Comparison of ENCODE assay signal across 23 mouse cellular contexts in genomic region chr16:28374790-28375189, GRCm38 (mm10).
A peak's percentile ranks its signal among the peaks of the same experiment; 100 is the strongest.
DNase-seq lines count a peak whose midpoint lies in the region; ATAC-seq and TF ChIP-seq lines count a peak whose summit lies in the region.
"Had no signal": no experiment of that assay in that cellular context is flagged by ENCODE, and none has a peak within 500 bp of the region (broad histone marks: within the 10 kb centered on the region; RNA-seq: fewer than 3 reads in every experiment).

No protein-coding gene starts in this region.

- TF ChIP-seq CTCF in forebrain, postnatal 0 days (IDR thresholded peaks at IDR 0.05; ENCODE audit: low read depth): no peak

- no peaks in the 10 kb centered on the region for H3K4me1 ChIP-seq in forebrain, embryonic 15.5 days
- H3K4me1 ChIP-seq in forebrain, embryonic 10.5 days: no peaks in the 10 kb centered on the region
- H3K4me1 ChIP-seq in forebrain, postnatal 0 days (ENCODE audit: insufficient read depth): 0 out of 2 replicates have a peak, but pooled peaks cover 4% of the 10 kb centered on the region
- no peaks in the 10 kb centered on the region for H3K4me1 ChIP-seq in forebrain, embryonic 11.5 days (replicated peaks; ENCODE audit: control insufficient read depth, insufficient read depth, low read length)
- H3K4me1 ChIP-seq: embryonic facial prominence, embryonic 10.5 days; embryonic facial prominence, embryonic 12.5 days; forebrain, embryonic 13.5 days had no signal

- no peaks in the 10 kb centered on the region for H3K27me3 ChIP-seq in forebrain, embryonic 15.5 days
- no peaks in the 10 kb centered on the region for H3K27me3 ChIP-seq in forebrain, embryonic 10.5 days (ENCODE audit: poor library complexity, severe bottlenecking)
- H3K27me3 ChIP-seq in forebrain, postnatal 0 days (ENCODE audit: insufficient read depth, low read length): no peaks in the 10 kb centered on the region
- no peaks in the 10 kb centered on the region for H3K27me3 ChIP-seq in forebrain, embryonic 11.5 days (ENCODE audit: control insufficient read depth, insufficient read depth, low read length)
- H3K27me3 ChIP-seq: CH12.LX; embryonic facial prominence, embryonic 12.5 days; forebrain, embryonic 13.5 days; Patski had no signal

- ATAC-seq in forebrain, embryonic 15.5 days (replicated peaks): 0 out of 2 replicates have a peak, but pooled peaks have one; percentile 6
- ATAC-seq in forebrain, postnatal 0 days: peak; percentile 68
- no peak for ATAC-seq in forebrain, embryonic 11.5 days (replicated peaks; ENCODE audit: low FRiP score)
- ATAC-seq: activated CD4-positive, CD25-positive, alpha-beta regulatory T cell, adult 4 months; CD4-positive, CD25-positive, alpha-beta regulatory T cell, adult 4 months; forebrain, embryonic 13.5 days; Patski had no signal

- no peaks in the 10 kb centered on the region for H3K36me3 ChIP-seq in forebrain, embryonic 15.5 days
- H3K36me3 ChIP-seq in forebrain, embryonic 10.5 days (replicated peaks): no peaks in the 10 kb centered on the region
- no peaks in the 10 kb centered on the region for H3K36me3 ChIP-seq in forebrain, postnatal 0 days (ENCODE audit: insufficient read depth)
- no peaks in the 10 kb centered on the region for H3K36me3 ChIP-seq in forebrain, embryonic 11.5 days (ENCODE audit: control insufficient read depth, insufficient read depth, low read length)
- H3K36me3 ChIP-seq: embryonic facial prominence, embryonic 10.5 days; embryonic facial prominence, embryonic 12.5 days; G1E had no signal

- no peak overlapping the region for H3K27ac ChIP-seq in forebrain, embryonic 15.5 days (replicated peaks)
- no peak overlapping the region for H3K27ac ChIP-seq in forebrain, embryonic 10.5 days
- no peak overlapping the region for H3K27ac ChIP-seq in forebrain, postnatal 0 days (ENCODE audit: low read depth, low read length)
- H3K27ac ChIP-seq in forebrain, embryonic 11.5 days (ENCODE audit: low read depth, low read length): no peak overlapping the region
- H3K27ac ChIP-seq: embryonic facial prominence, embryonic 10.5 days; embryonic facial prominence, embryonic 12.5 days; forebrain, embryonic 13.5 days had no signal

- no peak for DNase-seq in forebrain, embryonic 10.5 days (ENCODE audit: extremely low spot score, low spot score)
- DNase-seq in forebrain, postnatal 0 days: no peak
- no peak for DNase-seq in forebrain, embryonic 11.5 days (ENCODE audit: low spot score)
- peak; percentile 10 for DNase-seq in brain, adult 2 months (ENCODE audit: low read depth, low spot score)
- DNase-seq: adrenal gland, adult 8-10 months; adrenal gland, postnatal 14 days; adrenal gland, postnatal 36 days; B cell, adult 2 months; cerebellum, adult 11 months; cerebellum, adult 18-20 months; cerebellum, adult 8-10 months; cerebellum, adult 9-11 months; cerebellum, postnatal 14 days; cerebellum, postnatal 36 days had no signal

- H3K4me2 ChIP-seq in forebrain, embryonic 15.5 days (replicated peaks): no peak overlapping the region
- H3K4me2 ChIP-seq in forebrain, postnatal 0 days (ENCODE audit: low read depth): no peak overlapping the region
- H3K4me2 ChIP-seq in forebrain, embryonic 11.5 days (ENCODE audit: low read depth, low read length, severe bottlenecking): no peak overlapping the region
- H3K4me2 ChIP-seq: embryonic facial prominence, embryonic 12.5 days; forebrain, embryonic 13.5 days had no signal

- no peak overlapping the region for H3K4me3 ChIP-seq in forebrain, embryonic 15.5 days
- H3K4me3 ChIP-seq in forebrain, embryonic 10.5 days: no peak overlapping the region
- H3K4me3 ChIP-seq in forebrain, postnatal 0 days (ENCODE audit: low read depth, low read length): no peak overlapping the region
- H3K4me3 ChIP-seq in forebrain, embryonic 11.5 days (ENCODE audit: low read depth, low read length): no peak overlapping the region
- H3K4me3 ChIP-seq: embryonic facial prominence, embryonic 10.5 days; embryonic facial prominence, embryonic 12.5 days; forebrain, embryonic 13.5 days had no signal

- WGBS in forebrain, embryonic 15.5 days: 88% methylated on average over 2 of the region's 2 CpGs
- 85% methylated on average over 2 of the region's 2 CpGs for WGBS in forebrain, embryonic 10.5 days
- WGBS in forebrain, postnatal 0 days: 70% methylated on average over 2 of the region's 2 CpGs
- WGBS in forebrain, embryonic 11.5 days: 90% methylated on average over 2 of the region's 2 CpGs

- H3K9me3 ChIP-seq in forebrain, embryonic 15.5 days: no peaks in the 10 kb centered on the region
- H3K9me3 ChIP-seq in forebrain, embryonic 10.5 days: no peaks in the 10 kb centered on the region
- H3K9me3 ChIP-seq in forebrain, postnatal 0 days (ENCODE audit: low read length): no peaks in the 10 kb centered on the region
- H3K9me3 ChIP-seq in forebrain, embryonic 11.5 days (ENCODE audit: control insufficient read depth, low read length): no peaks in the 10 kb centered on the region
- H3K9me3 ChIP-seq: embryonic facial prominence, embryonic 10.5 days; embryonic facial prominence, embryonic 12.5 days; forebrain, embryonic 13.5 days; G1E had no signal

- H3K9ac ChIP-seq in forebrain, embryonic 15.5 days (replicated peaks): no peak overlapping the region
- H3K9ac ChIP-seq in forebrain, postnatal 0 days: no peak overlapping the region
- no peak overlapping the region for H3K9ac ChIP-seq in forebrain, embryonic 11.5 days (ENCODE audit: low read length)
- H3K9ac ChIP-seq: embryonic facial prominence, embryonic 12.5 days; forebrain, embryonic 13.5 days had no signal
